Mouse (Mus musculus) intestine, postnatal 0 days (tissue): ENCODE measurements around the gene Acat3. TPM values are rescaled to one million over a fixed set of nuclear protein-coding genes. Genes with fewer than 3 reads are reported as not detected.
A peak's percentile ranks its signal among the peaks of the same experiment; 100 is the strongest.

ENCODE experiments used
- ATAC-seq: fragments of 200-750 bp; cut with Nextera tagmentation; 2 replicates; pipeline ENCODE4 v1.8.0; 2017; ENCODE audit warnings: mild to moderate bottlenecking, moderate TSS enrichment, moderate library complexity
- H3K27ac ChIP-seq: fragments of 300-500 bp; sonication (generic); 2 replicates; pipeline ENCODE4 v1.5.1; 2014; ENCODE audit warnings: mild to moderate bottlenecking, low read depth, low read length, moderate library complexity
- H3K27me3 ChIP-seq: fragments of 300-500 bp; sonication (generic); replicated peaks from 2 replicates; pipeline ENCODE4 v1.6.1; 2014; ENCODE audit warnings: low read length, mixed read lengths; ENCODE audit not compliant: control insufficient read depth, insufficient read depth
- H3K36me3 ChIP-seq: fragments of 300-500 bp; sonication (generic); 2 replicates; pipeline ENCODE4 v1.6.1; 2014; ENCODE audit warnings: mild to moderate bottlenecking, moderate library complexity; ENCODE audit not compliant: control insufficient read depth, insufficient read depth
- H3K4me1 ChIP-seq: fragments of 300-500 bp; sonication (generic); replicated peaks from 2 replicates; pipeline ENCODE4 v1.6.1; 2014; ENCODE audit warnings: antibody characterized with exemption, low read length, mixed read lengths; ENCODE audit not compliant: control insufficient read depth, insufficient read depth
- H3K4me2 ChIP-seq: fragments of 300-500 bp; sonication (generic); replicated peaks from 2 replicates; pipeline ENCODE4 v1.6.1; 2014; ENCODE audit warnings: low read depth, mild to moderate bottlenecking, moderate library complexity
- H3K4me3 ChIP-seq: fragments of 300-500 bp; sonication (generic); 2 replicates; pipeline ENCODE4 v1.5.1; 2014; ENCODE audit warnings: low read depth, low read length
- H3K9ac ChIP-seq: fragments of 300-500 bp; sonication (generic); 2 replicates; pipeline ENCODE4 v1.6.1; 2014; ENCODE audit warnings: mild to moderate bottlenecking, low read depth, low read length
- H3K9me3 ChIP-seq: fragments of 300-500 bp; sonication (generic); 2 replicates; pipeline ENCODE4 v1.6.1; 2016; ENCODE audit warnings: mixed run types; ENCODE audit not compliant: control insufficient read depth
- CTCF ChIP-seq: sonication (generic); IDR thresholded peaks from 2 replicates; pipeline ENCODE4 v1.5.1; 2016; ENCODE audit warnings: low read depth, mild to moderate bottlenecking, control low read depth, antibody characterized with exemption, moderate library complexity
- WGBS: fragments of 180-500 bp; shearing (Covaris S2); extraction: QIAGEN DNeasy Blood & Tissue Kit; methylation state at CpG from one replicate; pipeline ENCODE4 v1.1.7; 2014; 5-methylcytosine and 5-hydroxymethylcytosine counted together
- polyA plus RNA-seq: library from polyadenylated mRNA; unstranded; fragments of >200 nt; fragmentation: Nextera tagmentation; extraction: Ambion mirVana; gene quantifications from 2 replicates; pipeline ENCODE4 v1.2.1, GENCODE M21; 2015

Acat3 gene
- polyA plus RNA-seq, 1 experiment from 2014 or later, result 0.18 TPM

DNA sequence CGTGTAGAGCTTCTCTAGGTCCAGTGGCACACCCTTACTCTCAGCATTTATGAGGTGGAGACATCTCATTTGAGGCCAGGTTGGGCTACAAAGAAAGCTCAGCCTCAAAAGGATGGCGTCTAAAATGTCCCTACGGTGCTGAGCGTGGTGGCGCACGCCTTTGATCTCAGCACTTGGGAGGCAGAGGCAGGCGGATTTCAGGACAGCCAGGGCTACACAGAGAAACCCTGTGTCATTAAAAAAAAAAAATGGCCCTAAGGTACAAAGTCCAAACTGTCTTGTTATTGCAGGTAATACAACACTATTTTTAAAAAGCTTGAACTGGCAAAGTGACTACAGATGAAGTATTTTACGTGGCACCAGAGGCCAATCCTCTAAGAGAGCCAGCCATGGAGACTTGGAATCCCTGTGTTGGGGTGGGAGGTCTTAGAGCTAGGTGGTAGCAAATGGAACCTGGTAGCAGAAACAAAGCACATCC lies 14.7 kb downstream of the Acat3 start:
- no peak; the same call in 1 of the 2 replicates for ATAC-seq
- no peak for TF ChIP-seq CTCF
- 79% methylated on average over 8 of the region's 8 CpGs for WGBS
- H3K9ac ChIP-seq, result no peak overlapping the region
- H3K27ac ChIP-seq, result no peak overlapping the region
- peaks cover 49% of the 10 kb centered on the region for H3K36me3 ChIP-seq
- no peaks in the 10 kb centered on the region for H3K9me3 ChIP-seq
- H3K4me2 ChIP-seq, result no peak overlapping the region
- no peak overlapping the region for H3K4me3 ChIP-seq
- no peaks in the 10 kb centered on the region for H3K4me1 ChIP-seq
- no peaks in the 10 kb centered on the region for H3K27me3 ChIP-seq

GRCm38 (mm10) chr17:12925001-12925400 lies 15.4 kb downstream of the Acat3 start:
- H3K4me1 ChIP-seq, result no peaks in the 10 kb centered on the region
- TF ChIP-seq CTCF, result no peak
- H3K9ac ChIP-seq, result no peak overlapping the region
- 88% methylated on average over 3 of the region's 3 CpGs for WGBS
- H3K36me3 ChIP-seq, result peaks cover 56% of the 10 kb centered on the region
- no peaks in the 10 kb centered on the region for H3K27me3 ChIP-seq
- H3K4me2 ChIP-seq, result no peak overlapping the region
- no peaks in the 10 kb centered on the region for H3K9me3 ChIP-seq
- no peak for ATAC-seq
- H3K4me3 ChIP-seq, result no peak overlapping the region
- no peak overlapping the region for H3K27ac ChIP-seq

GRCm38 (mm10) chr17:12921073-12921472 lies 19.3 kb downstream of the Acat3 start:
- no peak for ATAC-seq
- Histone ChIP-seq H3K4me2 (no peak overlapping the region), H3K9me3 (no peaks in the 10 kb centered on the region), H3K9ac (no peak overlapping the region), H3K4me3 (no peak overlapping the region), H3K4me1 (no peaks in the 10 kb centered on the region), H3K27me3 (no peaks in the 10 kb centered on the region), H3K27ac (no peak overlapping the region), H3K36me3 (peaks cover 67% of the 10 kb centered on the region)
- no peak for TF ChIP-seq CTCF
- 89% methylated on average over 1 of the region's 1 CpGs for WGBS

GRCm38 (mm10) chr17:12916588-12917380 lies 23.6 kb downstream of the Acat3 start:
- no peak for TF ChIP-seq CTCF
- under 1% methylated on average over 40 of the region's 40 CpGs for WGBS
- H3K36me3 ChIP-seq, result peaks cover 46% of the 10 kb centered on the region
- H3K4me2 ChIP-seq, result peak overlapping the region; percentile 85
- peak overlapping the region; percentile 96 for H3K9ac ChIP-seq
- no peaks in the 10 kb centered on the region for H3K27me3 ChIP-seq
- no peaks in the 10 kb centered on the region for H3K4me1 ChIP-seq
- peak; percentile 34 for ATAC-seq
- H3K9me3 ChIP-seq, result no peaks in the 10 kb centered on the region
- H3K4me3 ChIP-seq, result peak overlapping the region; percentile 90
- peak overlapping the region; percentile 89 for H3K27ac ChIP-seq

DNA sequence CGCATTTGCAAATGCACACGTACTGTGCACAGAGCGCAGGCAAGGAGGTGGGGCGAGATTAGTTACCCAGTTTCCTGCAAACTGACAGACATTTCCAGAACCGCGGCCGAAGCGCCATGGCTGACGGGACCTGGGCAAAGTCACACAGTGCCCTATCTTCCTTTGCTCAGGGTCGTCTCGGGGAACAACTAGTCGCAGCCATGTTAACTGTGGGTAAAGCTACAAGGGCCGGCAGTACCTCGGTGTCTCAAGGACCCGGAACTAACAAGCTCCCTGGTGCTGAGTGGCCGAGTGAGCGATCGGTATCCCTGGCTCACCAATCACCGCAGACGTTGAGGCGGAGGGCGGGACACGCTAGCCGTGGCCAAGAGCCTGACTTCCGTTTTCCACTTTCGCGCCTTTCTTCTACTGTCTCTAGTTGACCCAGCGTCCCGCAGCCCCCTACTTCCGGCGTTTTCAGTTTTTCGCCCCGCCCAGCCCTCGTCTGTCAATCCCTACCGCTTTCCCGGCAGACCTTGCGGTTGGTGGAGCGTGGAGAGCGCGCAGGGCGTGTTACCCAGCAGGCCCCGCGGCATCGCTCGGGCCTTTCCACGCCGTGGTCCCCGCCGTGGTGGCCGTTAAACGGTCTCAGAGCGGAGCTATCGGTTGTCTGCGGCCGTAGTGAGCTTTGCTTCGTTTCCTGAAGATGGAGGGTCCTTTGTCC lies 24.4 kb downstream of the Acat3 start, which contains the start of gene Mrpl18:
Mrpl18 (minus strand) TSS at position 465 of the 703 bp plus-strand sequence.
- Histone ChIP-seq H3K9me3 (no peaks in the 10 kb centered on the region), H3K27ac (peak within 1 kb of the TSS; percentile 89), H3K4me3 (peak within 1 kb of the TSS; percentile 90), H3K36me3 (peaks cover 46% of the 10 kb centered on the region), H3K4me1 (no peaks in the 10 kb centered on the region), H3K4me2 (peak within 1 kb of the TSS; percentile 85), H3K9ac (peak within 1 kb of the TSS; percentile 96), H3K27me3 (no peaks in the 10 kb centered on the region)
- TF ChIP-seq CTCF, result no peak
- ATAC-seq, result peak; percentile 99
- under 1% methylated on average over 56 of the region's 56 CpGs for whole genome bisulfite sequencing

DNA sequence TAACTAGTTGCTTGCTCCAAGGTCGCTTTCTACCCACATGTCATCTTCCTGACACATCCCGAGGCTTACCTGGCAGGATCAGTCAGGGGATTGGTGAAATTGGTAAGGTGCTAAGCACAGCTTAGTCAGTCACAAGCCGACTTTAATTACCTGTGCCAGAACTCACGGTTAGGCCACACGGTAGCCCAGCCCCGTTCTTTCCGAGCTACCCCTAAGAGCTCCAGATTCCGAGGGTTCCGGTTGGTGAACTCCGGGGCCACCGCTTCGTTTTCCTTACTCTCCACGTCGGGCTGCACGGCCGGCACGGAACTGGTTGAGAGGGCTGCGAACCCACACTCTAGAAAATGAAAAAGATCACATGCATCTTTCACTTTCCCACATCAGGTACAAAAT lies 24.9 kb downstream of the Acat3 start, which contains the start of gene Tcp1:
Tcp1 (plus strand) TSS at position 214 of the 393 bp plus-strand sequence.
- Histone ChIP-seq H3K27ac (peak within 1 kb of the TSS; percentile 89), H3K9ac (peak within 1 kb of the TSS; percentile 96), H3K9me3 (no peaks in the 10 kb centered on the region), H3K4me1 (no peaks in the 10 kb centered on the region), H3K36me3 (peaks cover 46% of the 10 kb centered on the region), H3K4me3 (peak within 1 kb of the TSS; percentile 90), H3K4me2 (peak within 1 kb of the TSS; percentile 85), H3K27me3 (no peaks in the 10 kb centered on the region)
- no peak for TF ChIP-seq CTCF
- ATAC-seq, result peak; percentile 19
- 1% methylated on average over 18 of the region's 18 CpGs for WGBS
